Mouse (Mus musculus): ENCODE results near the gene Ano4. TPM values are rescaled to one million over a fixed set of nuclear protein-coding genes. Genes with fewer than 3 reads are reported as not detected.

Gene Ano4
- polyA plus RNA-seq, 1 experiment from 2014 or later, result 0.48 TPM

- 92% methylated on average over 10 of the region's 10 CpGs for WGBS
- H3K9me3 ChIP-seq, result no peaks in the 10 kb centered on the region
- no peak for ATAC-seq
- no peak overlapping the region for H3K27ac ChIP-seq
- H3K4me3 ChIP-seq (replicated peaks), result no peak overlapping the region
- H3K27me3 ChIP-seq (replicated peaks), result no peaks in the 10 kb centered on the region
- no peak overlapping the region for H3K4me2 ChIP-seq (replicated peaks)
- no peaks in the 10 kb centered on the region for H3K36me3 ChIP-seq
- H3K4me1 ChIP-seq (replicated peaks), result no peaks in the 10 kb centered on the region
- no peak overlapping the region for H3K9ac ChIP-seq
These were observed 148.1 kb downstream of the Ano4 start for GRCm38 (mm10) chr10:89196444-89196843.

GRCm38 (mm10) chr10:89195068-89195467 is 149.5 kb downstream of the Ano4 start:
- no peak overlapping the region for H3K9ac ChIP-seq
- no peak overlapping the region for H3K4me2 ChIP-seq (replicated peaks)
- H3K9me3 ChIP-seq, result no peaks in the 10 kb centered on the region
- WGBS, result 50% methylated on average over 3 of the region's 3 CpGs
- H3K27me3 ChIP-seq (replicated peaks), result no peaks in the 10 kb centered on the region
- ATAC-seq, result peak; percentile 95
- H3K4me3 ChIP-seq (replicated peaks), result no peak overlapping the region
- H3K27ac ChIP-seq, result no peak overlapping the region
- H3K36me3 ChIP-seq, result no peaks in the 10 kb centered on the region
- H3K4me1 ChIP-seq (replicated peaks), result no peaks in the 10 kb centered on the region

- Histone ChIP-seq H3K4me2 (replicated peaks) (no peak overlapping the region), H3K9me3 (no peaks in the 10 kb centered on the region), H3K27ac (no peak overlapping the region), H3K4me1 (replicated peaks) (no peaks in the 10 kb centered on the region), H3K4me3 (replicated peaks) (no peak overlapping the region), H3K9ac (no peak overlapping the region), H3K36me3 (no peaks in the 10 kb centered on the region), H3K27me3 (replicated peaks) (no peaks in the 10 kb centered on the region)
- ATAC-seq, result no peak
- 72% methylated on average over 7 of the region's 7 CpGs for WGBS
These were observed 150.1 kb downstream of the Ano4 start for GRCm38 (mm10) chr10:89194440-89194839.

GRCm38 (mm10) chr10:89177921-89178320 is 166.6 kb downstream of the Ano4 start:
- Histone ChIP-seq H3K9me3 (no peaks in the 10 kb centered on the region), H3K27ac (no peak overlapping the region), H3K27me3 (replicated peaks) (no peaks in the 10 kb centered on the region), H3K9ac (no peak overlapping the region), H3K4me2 (replicated peaks) (no peak overlapping the region), H3K4me1 (replicated peaks) (no peaks in the 10 kb centered on the region), H3K4me3 (replicated peaks) (no peak overlapping the region), H3K36me3 (no peaks in the 10 kb centered on the region)
- ATAC-seq, result no peak
- WGBS, result 82% methylated on average over 4 of the region's 4 CpGs

GRCm38 (mm10) chr10:89164533-89164932 is 180.0 kb downstream of the Ano4 start:
- H3K4me2 ChIP-seq (replicated peaks), result no peak overlapping the region
- no peaks in the 10 kb centered on the region for H3K27me3 ChIP-seq (replicated peaks)
- 86% methylated on average over 1 of the region's 1 CpGs for WGBS
- no peak overlapping the region for H3K4me3 ChIP-seq (replicated peaks)
- no peak overlapping the region for H3K9ac ChIP-seq
- H3K9me3 ChIP-seq, result no peaks in the 10 kb centered on the region
- no peaks in the 10 kb centered on the region for H3K4me1 ChIP-seq (replicated peaks)
- no peak for ATAC-seq
- no peak overlapping the region for H3K27ac ChIP-seq
- H3K36me3 ChIP-seq, result no peaks in the 10 kb centered on the region

GRCm38 (mm10) chr10:89155502-89155901 is 189.1 kb downstream of the Ano4 start:
- Histone ChIP-seq H3K4me1 (replicated peaks) (no peaks in the 10 kb centered on the region), H3K36me3 (no peaks in the 10 kb centered on the region), H3K9ac (no peak overlapping the region), H3K27ac (no peak overlapping the region), H3K4me3 (replicated peaks) (no peak overlapping the region), H3K9me3 (no peaks in the 10 kb centered on the region), H3K4me2 (replicated peaks) (no peak overlapping the region), H3K27me3 (replicated peaks) (no peaks in the 10 kb centered on the region)
- WGBS, result 47% methylated on average over 2 of the region's 2 CpGs
- ATAC-seq, result no peak

- H3K4me2 ChIP-seq (replicated peaks), result no peak overlapping the region
- no peak for ATAC-seq
- H3K4me1 ChIP-seq (replicated peaks), result no peaks in the 10 kb centered on the region
- H3K9ac ChIP-seq, result no peak overlapping the region
- no peaks in the 10 kb centered on the region for H3K36me3 ChIP-seq
- H3K27ac ChIP-seq, result no peak overlapping the region
- H3K4me3 ChIP-seq (replicated peaks), result no peak overlapping the region
- WGBS, result 55% methylated on average over 2 of the region's 2 CpGs
- H3K9me3 ChIP-seq, result no peaks in the 10 kb centered on the region
- no peaks in the 10 kb centered on the region for H3K27me3 ChIP-seq (replicated peaks)
These were observed 189.6 kb downstream of the Ano4 start for GRCm38 (mm10) chr10:89154797-89155465.

GRCm38 (mm10) chr10:89149166-89149565 is 195.4 kb downstream of the Ano4 start:
- Histone ChIP-seq H3K36me3 (no peaks in the 10 kb centered on the region), H3K4me1 (replicated peaks) (no peaks in the 10 kb centered on the region), H3K9ac (no peak overlapping the region), H3K4me3 (replicated peaks) (no peak overlapping the region), H3K4me2 (replicated peaks) (no peak overlapping the region), H3K9me3 (no peaks in the 10 kb centered on the region), H3K27me3 (replicated peaks) (no peaks in the 10 kb centered on the region), H3K27ac (no peak overlapping the region)
- no peak for ATAC-seq
- 69% methylated on average over 11 of the region's 11 CpGs for WGBS

- no peaks in the 10 kb centered on the region for H3K27me3 ChIP-seq (replicated peaks)
- H3K4me3 ChIP-seq (replicated peaks), result no peak overlapping the region
- WGBS, result 58% methylated on average over 6 of the region's 6 CpGs
- H3K9me3 ChIP-seq, result no peaks in the 10 kb centered on the region
- ATAC-seq, result no peak
- no peak overlapping the region for H3K27ac ChIP-seq
- no peaks in the 10 kb centered on the region for H3K36me3 ChIP-seq
- H3K4me1 ChIP-seq (replicated peaks), result no peaks in the 10 kb centered on the region
- H3K9ac ChIP-seq, result no peak overlapping the region
- H3K4me2 ChIP-seq (replicated peaks), result no peak overlapping the region
These were observed 223.2 kb downstream of the Ano4 start for GRCm38 (mm10) chr10:89121391-89121790.

GRCm38 (mm10) chr10:89114381-89114780 is 230.2 kb downstream of the Ano4 start:
- Histone ChIP-seq H3K27ac (no peak overlapping the region), H3K36me3 (no peaks in the 10 kb centered on the region), H3K4me3 (replicated peaks) (no peak overlapping the region), H3K4me1 (replicated peaks) (no peaks in the 10 kb centered on the region), H3K27me3 (replicated peaks) (no peaks in the 10 kb centered on the region), H3K9me3 (no peaks in the 10 kb centered on the region), H3K4me2 (replicated peaks) (no peak overlapping the region), H3K9ac (no peak overlapping the region)
- WGBS, result 82% methylated on average over 6 of the region's 6 CpGs
- no peak for ATAC-seq

- 77% methylated on average over 2 of the region's 2 CpGs for WGBS
- no peaks in the 10 kb centered on the region for H3K27me3 ChIP-seq (replicated peaks)
These were observed 233.1 kb downstream of the Ano4 start for GRCm38 (mm10) chr10:89111466-89111865.

GRCm38 (mm10) chr10:89110917-89111316 is 233.6 kb downstream of the Ano4 start:
- H3K36me3 ChIP-seq, result no peaks in the 10 kb centered on the region
- no peaks in the 10 kb centered on the region for H3K4me1 ChIP-seq (replicated peaks)
- H3K27ac ChIP-seq, result no peak overlapping the region
- ATAC-seq, result no peak
- WGBS, result 88% methylated on average over 1 of the region's 1 CpGs
- no peak overlapping the region for H3K4me3 ChIP-seq (replicated peaks)
- H3K27me3 ChIP-seq (replicated peaks), result no peaks in the 10 kb centered on the region
- no peak overlapping the region for H3K9ac ChIP-seq
- H3K9me3 ChIP-seq, result no peaks in the 10 kb centered on the region
- no peak overlapping the region for H3K4me2 ChIP-seq (replicated peaks)

More at GRCm38 (mm10) chr10:89111466-89111865, 233.1 kb downstream of the Ano4 start:
- H3K9me3 ChIP-seq, result no peaks in the 10 kb centered on the region
- no peak overlapping the region for H3K4me3 ChIP-seq (replicated peaks)
- ATAC-seq, result no peak
- no peak overlapping the region for H3K4me2 ChIP-seq (replicated peaks)
- H3K4me1 ChIP-seq (replicated peaks), result no peaks in the 10 kb centered on the region
- H3K36me3 ChIP-seq, result no peaks in the 10 kb centered on the region
- no peak overlapping the region for H3K27ac ChIP-seq
- no peak overlapping the region for H3K9ac ChIP-seq

GRCm38 (mm10) chr10:89103594-89103993 is 241.0 kb downstream of the Ano4 start:
- no peaks in the 10 kb centered on the region for H3K27me3 ChIP-seq (replicated peaks)
- no peak for ATAC-seq
- no peaks in the 10 kb centered on the region for H3K36me3 ChIP-seq
- no peak overlapping the region for H3K9ac ChIP-seq
- H3K9me3 ChIP-seq, result no peaks in the 10 kb centered on the region
- H3K27ac ChIP-seq, result no peak overlapping the region
- H3K4me3 ChIP-seq (replicated peaks), result no peak overlapping the region
- H3K4me1 ChIP-seq (replicated peaks), result no peaks in the 10 kb centered on the region
- 41% methylated on average over 2 of the region's 2 CpGs for WGBS
- H3K4me2 ChIP-seq (replicated peaks), result no peak overlapping the region
